Mouse (Mus musculus): ENCODE measurements around the gene Ndufs3.

Gene Ndufs3

DNA sequence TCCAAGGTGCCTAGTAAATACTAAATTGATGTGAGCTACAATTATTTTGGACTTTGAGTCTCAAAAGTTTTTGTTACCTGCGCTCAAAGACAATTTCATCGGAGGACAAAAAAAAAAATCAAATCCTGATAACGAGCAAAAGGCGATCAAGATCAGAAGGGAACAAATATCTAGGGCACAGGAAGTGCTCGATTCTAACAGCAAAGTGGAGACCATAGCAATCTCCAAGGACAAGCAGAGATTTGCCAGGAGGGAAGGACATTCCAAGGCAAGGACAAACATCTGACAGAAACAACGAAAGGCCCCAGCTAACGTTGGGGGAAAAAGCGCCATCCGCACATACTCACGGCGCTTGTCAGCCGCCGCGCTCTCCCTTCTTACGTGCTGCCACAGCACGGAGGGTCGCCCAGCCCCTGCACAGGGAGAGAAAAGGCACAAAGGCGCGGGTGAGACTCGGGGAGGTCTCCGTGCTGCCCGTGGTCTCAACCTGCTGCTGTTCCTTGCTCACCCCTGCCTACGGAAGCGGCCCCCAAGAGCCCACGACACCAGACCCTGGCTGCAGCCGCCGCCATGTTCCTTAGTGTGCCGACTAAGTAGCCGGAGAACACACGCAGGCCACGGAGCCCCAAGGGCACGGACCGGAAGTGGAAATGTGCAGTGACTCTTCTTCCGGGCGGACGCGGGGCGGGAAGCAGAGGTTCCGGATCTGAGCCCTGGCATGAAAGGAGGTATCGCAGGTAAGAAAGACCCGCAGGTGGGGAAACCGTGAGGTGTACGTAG lies at the start of gene Ndufs3, which contains the start of gene Kbtbd4:
Gene Ndufs3, minus strand, starts transcription at position 752 of the 780 bp plus-strand sequence.
Gene Kbtbd4, plus strand, starts transcription at position 665 of the 780 bp plus-strand sequence.
- peak; percentile 95 for DNase-seq (ENCODE audit: inconsistent ontology term)

DNA sequence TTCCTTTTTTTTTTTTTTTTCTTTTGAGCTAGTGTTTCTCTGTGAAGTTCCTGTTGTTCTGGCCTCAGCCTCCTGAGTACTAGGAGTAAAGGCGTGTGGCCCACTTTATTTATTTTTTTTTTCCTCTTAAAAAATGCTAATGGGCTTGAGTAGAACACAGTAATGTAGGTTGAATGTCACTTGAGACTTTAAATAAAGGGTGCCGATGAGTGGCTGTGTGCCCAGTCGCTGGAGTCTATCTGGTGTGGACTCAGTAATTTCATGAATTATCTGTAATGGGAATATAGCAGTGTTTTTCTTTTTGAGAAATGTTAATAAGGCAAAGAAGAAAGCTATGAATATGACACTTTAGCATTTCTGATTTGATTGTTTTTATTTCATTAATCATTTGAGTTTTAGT lies 48.8 kb upstream of the Ndufs3 start:
- DNase-seq (ENCODE audit: inconsistent ontology term): no peak

DNA sequence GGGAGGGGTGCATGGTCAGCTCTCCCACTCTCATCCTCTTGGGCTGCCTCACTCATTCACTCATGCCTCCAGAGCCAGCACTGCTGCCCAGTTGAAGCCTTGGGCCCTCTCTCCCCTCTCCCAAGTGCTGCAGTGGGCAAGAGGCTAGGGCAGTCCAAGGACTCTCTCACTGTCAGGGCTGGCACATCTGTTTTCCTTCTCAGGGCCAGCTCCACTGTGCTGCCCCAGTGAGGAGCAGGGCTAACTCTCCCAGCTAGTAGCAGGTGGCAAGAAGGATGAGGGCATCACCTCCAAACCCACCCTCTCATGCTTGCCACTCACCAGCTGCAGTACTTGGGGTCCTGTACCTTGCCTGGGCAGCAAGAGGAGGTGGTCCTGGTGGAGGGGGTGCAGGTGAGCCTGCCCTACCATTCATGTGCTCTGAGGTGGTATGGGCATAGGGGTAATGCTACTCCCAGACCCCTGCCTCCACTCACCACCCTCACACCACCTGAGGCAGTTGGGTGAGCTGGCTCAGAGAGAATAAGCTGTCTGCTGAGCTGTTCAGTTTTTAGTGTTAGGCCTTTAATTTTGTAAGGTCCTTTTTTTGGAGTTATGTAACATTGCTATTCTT lies 46.1 kb upstream of the Ndufs3 start:
- DNase-seq (ENCODE audit: inconsistent ontology term): no peak

DNA sequence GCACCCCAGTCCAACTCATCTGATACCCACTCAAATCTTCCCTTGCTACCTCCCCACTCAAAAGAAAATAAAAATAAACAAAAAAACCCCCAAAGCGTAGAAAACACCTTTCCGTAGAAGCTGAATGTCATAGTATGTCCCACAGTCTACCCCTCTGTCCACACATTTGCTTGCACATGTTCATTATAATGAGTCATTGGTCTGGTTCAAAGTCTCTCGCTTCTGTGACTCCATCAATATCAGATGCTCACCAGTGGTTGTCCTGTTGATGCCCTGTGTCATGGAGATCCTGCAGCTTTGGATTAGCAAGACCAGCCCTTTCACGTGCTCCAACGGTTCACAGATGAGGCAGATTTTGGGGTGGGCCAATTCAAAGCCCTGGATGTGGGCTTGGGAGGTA lies 45.5 kb upstream of the Ndufs3 start:
- no peak for DNase-seq (ENCODE audit: inconsistent ontology term)

DNA sequence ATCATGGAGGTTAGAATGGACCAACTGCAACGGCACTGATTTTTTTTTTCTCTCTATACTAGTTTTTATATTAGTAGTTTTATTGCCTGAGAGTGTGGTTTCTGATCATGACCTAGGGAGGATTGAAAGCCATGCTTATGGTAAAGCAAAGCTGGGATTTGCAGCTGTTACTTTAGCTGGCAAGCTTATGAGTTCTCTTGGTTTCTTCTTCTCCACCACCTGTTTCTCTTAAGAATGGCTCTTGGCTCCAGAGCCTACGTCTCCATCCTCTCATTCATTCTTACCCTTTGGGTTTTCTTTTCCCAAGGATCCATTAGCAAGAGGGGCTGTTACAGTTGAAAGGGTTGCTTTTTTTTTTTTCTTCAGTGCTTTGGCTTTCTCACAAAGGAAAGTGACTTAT lies 37.1 kb upstream of the Ndufs3 start:
- no peak for DNase-seq (ENCODE audit: inconsistent ontology term)

DNA sequence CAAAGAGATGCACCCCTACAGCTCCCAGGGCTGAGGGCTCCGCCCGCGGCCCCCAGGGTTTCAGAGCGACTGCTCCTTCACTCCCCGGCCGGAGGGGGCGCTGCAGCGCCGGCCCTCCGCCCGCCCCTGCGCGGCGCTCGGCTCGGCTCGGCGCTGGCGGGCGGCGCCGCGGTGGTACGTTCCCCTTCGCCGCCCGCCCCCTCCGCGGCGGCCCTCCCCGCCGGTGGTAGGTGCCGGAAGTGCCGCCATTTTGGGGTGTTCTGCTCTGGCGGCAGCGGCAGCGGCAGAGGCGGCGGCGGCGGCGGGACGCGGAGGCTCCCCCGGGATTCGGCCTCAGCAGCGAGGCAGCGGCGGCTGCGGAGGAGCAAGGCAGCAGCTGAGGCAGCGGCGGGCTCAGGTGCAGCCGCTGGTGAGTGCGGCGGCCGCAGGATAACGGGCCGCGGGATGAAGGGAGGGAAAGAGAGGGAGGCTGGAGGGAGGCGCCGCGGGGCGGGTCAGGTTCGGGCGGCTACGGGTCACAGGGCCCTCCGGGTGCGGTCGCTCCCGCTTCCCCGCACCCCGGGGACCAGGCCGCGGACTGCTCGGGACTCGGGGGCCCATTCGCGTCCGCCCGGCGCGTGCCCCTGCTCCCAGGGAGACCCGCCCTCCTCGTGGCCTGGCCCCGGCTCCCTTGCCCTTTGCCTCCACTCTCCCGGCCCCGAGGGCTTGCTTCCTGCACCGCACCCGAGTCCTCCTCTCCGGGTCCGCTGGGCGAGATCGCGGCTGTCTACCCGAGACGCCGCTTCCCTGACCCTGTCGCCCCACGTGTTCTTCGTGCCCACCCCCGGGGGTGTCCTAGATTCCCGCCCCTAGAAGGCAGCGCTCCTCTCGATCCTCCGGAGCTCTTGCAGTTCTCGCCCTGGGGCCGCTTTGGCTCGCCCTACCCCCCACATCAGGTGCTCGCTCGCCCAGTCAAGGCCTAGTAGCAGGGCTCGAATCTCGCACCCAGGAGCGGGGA lies 35.9 kb upstream of the Ndufs3 start, which contains the start of gene Celf1:
Gene Celf1, plus strand, starts transcription at position 150 of the 997 bp plus-strand sequence.
- DNase-seq (ENCODE audit: inconsistent ontology term): peak; percentile 93

DNA sequence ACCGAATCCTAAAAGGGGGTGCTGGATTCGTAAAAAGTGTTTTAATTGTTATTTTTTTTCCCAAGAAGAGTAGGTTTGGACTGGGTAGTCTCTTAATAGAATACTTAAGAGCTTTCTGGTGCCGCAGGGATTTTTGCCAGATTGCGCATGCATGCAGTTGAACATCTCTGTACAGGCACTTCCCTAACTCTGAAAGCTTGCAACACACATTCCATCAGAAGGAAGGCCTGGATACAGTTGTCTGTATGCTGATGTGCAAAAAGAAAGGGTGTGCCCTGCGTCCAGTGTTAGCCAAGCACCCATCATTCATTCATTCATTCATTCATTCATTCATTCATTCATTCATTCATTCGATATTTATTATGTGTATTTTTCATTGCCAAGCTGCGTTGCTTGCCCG lies 35.1 kb upstream of the Ndufs3 start:
- DNase-seq (ENCODE audit: inconsistent ontology term): no peak

DNA sequence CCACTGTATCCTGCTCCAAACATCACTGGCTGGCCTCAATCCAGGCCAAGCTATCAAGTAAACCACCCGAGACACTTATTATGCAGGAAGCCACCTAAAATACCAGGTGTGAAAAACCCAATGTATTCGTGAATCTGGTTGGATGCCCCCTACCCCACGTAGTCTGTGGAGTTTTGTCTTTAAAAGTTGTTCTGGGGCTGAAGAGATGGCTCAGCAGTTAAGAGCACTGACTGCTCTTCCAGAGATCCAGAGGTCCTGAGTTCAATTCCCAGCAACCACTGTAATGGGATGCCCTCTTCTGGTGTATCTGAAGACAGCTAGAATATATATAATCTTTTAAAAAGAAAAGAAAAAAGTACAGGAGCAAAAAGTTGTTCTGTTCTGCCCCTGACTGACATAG lies 33.7 kb upstream of the Ndufs3 start:
- DNase-seq (ENCODE audit: inconsistent ontology term): no peak

DNA sequence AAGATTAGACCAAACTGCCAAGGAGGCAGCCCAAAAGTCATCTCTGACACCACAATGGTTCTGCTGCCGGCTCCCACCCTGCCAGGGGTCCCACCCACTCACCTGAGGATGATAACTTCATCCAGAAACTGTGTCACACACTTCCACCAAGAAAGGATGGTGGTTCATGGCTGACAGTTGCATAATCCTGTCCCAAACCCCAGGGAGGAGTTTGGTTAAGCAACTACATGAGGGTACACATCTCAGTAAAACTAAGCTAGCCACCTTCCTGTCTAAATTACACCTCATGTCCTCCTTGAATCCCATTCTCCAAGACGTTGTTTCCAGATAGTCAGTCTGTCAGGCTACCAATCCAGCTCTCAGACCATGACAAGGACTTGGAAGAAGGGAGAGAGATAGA lies 27.6 kb upstream of the Ndufs3 start:
- DNase-seq (ENCODE audit: inconsistent ontology term): no peak

DNA sequence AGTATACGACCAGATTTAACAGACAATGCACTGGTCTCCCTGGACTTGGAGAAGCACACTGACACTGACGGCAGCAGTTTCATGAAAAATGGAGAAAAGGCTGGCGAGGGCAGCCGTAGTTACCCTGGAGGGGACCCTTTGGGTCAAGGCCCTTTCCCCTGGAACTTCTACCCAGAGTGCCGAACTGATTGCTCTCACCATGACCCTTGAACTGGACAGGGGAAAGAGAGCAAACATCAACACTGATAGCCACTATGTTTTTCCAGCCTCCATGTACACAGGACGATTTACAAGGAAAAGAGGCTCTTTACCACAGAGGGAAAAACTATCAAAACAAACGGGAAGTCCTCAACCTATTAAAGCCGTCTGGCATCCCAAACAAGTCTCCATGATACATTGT lies 27.2 kb upstream of the Ndufs3 start:
- DNase-seq (ENCODE audit: inconsistent ontology term): no peak

DNA sequence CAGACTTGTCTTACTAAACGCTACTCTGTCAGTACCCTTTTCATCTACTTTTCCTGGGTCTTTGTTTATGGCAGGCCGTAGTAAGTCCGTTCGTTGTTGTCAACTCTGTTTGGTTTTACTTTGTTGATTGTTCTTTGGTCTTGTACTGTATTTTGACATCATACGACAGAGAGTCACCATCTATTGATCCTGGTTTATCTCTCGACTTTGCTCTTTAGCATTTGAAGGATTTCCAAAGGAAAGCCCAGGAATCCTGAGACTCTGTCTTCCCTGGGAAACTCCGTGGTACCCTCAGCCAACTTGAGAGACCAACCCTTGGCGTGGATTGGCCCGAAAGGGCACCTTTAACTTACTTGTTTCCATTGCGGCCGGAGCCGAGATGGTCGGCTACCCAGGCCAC lies 23.9 kb upstream of the Ndufs3 start:
- no peak for DNase-seq (ENCODE audit: inconsistent ontology term)

DNA sequence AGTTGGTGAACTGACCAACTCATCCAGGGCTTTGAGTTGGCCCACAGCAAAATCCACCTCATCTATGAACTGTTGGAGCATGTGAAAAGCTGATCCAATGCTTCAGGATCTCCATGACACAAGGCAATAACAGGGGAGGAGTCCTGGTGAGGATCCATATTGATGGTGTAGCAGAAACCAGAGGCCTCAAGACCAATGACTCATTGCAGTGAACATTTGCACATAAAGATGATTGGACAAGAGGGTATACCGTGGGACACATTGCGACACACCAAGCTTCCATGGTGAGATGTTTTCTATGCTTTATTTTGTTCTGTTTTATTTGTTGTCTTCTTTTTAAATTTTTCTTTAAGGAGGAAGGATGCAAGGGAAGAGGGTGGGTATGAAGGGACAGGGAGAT lies 18.0 kb upstream of the Ndufs3 start:
- no peak for DNase-seq (ENCODE audit: inconsistent ontology term)

DNA sequence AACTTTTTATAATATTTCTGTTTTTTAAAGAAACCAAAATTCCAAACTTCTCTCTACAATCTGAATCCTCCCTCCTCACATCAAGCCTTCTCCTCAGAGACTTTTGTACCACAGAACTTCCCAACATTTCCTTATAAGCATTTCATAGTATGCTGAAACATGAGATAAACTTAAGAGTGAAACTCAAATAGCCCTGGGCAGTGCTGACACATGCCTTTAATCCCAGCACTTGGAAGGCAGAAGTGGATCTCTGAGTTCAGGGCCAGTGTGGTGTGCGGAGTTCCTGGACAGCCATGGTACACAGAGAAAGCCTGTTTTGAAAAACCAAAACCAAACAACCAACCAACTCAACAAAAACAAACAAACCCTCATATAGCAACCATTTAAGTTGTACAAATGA lies 16.6 kb upstream of the Ndufs3 start:
- no peak for DNase-seq (ENCODE audit: inconsistent ontology term)

DNA sequence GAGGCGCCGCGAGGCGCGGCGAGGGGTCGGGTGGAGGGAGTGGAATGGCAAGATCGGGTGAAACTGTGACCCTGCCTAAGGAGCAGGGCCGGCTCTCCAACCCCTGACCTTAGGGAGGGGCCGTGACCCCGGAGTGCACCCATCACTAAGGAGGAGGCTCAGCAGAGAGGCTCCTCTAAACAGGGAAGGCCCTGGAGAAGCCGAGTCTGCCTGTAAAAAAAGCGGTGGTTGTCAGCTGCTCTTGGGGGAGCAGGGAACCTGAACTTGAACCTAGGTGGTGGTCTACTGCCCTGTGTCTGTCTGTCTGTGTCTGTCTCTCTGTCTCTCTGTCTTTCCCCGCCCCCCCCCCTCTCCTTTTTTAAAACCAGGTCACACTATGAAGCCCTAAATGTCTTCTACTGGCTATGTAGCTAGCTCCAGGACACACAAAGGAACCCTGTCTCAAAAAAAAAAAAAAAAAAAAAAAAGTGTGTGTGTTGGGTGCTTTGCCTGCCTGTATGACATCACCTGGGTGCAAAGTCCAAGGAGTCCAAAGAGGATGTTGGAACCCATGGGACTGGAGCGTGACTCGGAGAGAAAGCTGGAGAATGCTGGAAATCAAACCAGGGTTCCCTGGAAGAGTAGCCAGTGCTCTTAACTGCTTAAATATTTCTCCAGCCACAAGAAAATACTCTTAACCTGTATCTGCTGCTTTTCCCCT lies 13.5 kb upstream of the Ndufs3 start:
- DNase-seq (ENCODE audit: inconsistent ontology term): no peak

DNA sequence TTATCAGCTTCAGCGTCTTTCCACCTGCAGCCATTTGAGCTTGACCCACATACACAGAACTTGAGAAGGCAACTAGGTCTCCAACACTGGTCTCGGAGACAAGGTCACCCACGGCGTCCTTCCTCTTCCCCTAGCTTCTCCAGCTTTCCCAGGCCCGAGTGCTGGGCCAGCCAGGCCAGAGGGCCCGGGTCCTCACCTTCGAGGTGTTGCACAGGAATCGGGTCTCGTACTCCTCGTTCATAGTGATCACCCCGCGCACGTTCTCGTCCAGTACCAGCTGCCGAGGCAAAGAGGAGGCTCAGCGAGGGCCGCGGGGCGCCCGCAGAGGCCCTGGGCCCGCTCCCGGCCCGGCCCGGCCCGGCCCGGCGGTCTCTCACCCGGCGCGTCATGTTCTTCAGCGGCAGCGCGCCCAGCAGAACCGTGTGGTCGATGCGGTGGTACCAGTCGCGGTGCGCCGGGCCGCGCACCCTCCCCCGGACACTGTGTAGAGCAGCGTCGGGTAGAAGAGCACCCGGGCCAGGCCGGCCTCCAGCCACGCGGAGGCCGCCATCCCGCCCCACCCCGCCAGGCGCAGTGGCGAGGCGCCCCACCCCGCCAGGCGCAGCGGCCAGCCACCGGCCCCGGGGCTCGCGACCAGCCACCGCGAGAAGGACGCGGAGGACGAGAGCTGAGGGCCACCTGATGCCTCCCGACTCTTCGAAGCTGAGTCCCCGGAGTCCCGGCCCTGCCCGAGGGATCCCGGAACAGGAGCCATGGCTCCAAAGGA lies 12.8 kb upstream of the Ndufs3 start:
- DNase-seq (ENCODE audit: inconsistent ontology term): peak; percentile 84

DNA sequence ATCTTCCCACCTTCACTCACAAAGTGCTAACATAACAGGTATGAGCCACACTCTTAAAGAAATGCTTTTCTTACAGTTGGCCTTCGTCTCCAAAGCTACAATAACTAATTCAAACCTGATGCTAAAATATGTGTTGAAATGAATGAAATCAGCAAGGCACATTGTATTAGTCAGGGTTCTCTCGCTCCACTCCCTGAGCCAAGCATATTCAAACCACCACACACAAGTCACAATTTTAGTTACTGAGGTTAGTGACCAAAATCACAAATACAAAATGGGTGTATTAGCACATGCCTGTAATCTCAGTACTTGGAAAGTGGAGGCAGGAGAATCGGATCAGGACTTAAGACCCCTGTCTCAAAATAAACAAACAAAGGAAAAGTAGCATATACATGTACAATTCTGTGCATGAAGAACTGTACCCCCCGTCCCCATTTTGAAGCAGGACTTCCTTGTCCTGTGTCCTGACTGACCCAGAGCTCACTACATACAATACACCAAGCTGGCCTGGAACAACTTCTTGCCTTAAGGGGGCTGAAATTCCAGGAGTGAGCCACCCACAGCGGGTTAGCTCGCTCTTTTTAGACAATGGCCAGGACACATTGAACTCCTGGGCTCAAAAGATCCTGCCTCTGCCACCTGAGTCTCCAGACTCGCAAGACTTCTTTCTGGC lies 12.1 kb upstream of the Ndufs3 start:
- peak; percentile 51 for DNase-seq (ENCODE audit: inconsistent ontology term)

DNA sequence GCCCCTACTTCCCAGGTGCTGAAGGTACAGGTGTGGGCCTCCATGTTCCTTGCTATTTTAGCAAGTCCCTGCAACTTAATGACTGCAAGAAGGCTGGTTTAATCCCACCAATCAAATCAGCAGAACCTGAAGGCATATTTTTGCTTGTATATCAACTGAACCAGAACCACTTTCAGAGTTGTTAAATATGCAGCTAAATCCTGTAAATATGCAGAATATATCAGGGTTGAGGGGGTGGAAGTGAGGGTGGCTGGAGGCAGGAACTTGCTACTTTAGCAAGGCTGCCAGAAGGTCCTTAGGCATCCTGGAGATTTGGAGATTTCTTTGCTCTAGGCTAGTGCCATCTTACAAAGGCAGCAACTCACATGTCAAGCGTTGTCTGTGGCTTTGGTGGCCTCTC lies 10.9 kb upstream of the Ndufs3 start:
- no peak for DNase-seq (ENCODE audit: inconsistent ontology term)

DNA sequence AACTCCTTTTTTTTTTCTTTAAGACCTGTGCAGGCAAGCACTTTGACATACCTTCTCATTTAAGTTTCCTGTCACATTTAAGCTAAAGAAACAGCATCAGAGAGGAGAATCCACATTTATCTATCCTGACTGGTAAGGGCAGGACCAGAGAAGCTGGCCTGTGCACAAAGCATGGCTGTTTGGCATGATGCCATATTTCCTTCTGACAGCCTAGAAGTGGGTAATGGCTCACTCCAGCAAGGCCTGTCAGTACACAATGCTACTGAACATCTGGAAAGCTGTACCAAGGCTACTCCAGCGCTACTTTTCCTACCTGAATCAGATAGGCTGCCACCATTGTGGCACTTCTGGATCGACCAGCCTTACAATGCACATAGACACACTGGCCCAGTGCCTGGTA lies 9.0 kb upstream of the Ndufs3 start:
- DNase-seq (ENCODE audit: inconsistent ontology term): peak; percentile 3

DNA sequence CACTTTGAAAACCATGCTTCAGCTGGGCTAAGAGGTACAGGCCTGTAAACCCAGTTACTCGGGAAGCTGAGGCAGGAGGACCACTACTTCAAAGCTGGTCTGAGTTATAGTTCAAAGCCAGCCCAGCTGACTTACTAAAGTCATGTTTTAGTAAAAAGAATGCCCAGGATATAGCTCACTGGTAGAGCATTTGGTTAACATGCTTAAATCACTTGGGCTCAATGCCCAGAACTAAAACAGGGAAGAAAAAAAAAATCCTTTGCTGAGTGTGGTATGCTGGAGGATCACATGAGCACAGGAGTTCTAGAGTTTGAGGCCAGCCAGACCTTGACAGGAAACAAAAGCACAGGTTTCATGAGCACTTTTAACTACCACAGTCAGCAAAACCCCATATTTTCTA lies 7.0 kb upstream of the Ndufs3 start:
- DNase-seq (ENCODE audit: inconsistent ontology term): no peak

DNA sequence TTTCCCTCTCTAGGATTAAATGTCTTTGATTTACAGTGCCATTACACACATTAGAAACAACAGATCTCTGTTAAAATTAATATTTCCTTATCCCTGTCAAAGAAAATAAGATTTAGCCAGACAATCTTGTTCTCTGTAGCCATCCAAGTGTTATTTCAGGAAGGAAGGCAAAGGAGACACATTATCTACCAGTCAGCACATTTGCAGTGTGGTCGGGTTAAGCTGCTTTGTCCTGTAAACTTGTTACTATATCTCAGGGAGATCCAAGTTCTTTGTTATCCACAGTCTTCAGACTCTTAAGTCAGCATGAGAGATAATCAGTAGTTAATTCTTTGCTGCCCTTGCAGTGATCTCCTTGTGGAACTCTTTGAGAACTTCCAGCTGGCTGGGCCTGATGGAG lies 6.2 kb upstream of the Ndufs3 start:
- no peak for DNase-seq (ENCODE audit: inconsistent ontology term)

Measured in Muller cell, postnatal 12 days (primary cell).